Mouse (Mus musculus) intestine, embryonic 16.5 days (tissue): ENCODE measurements around the gene Leng8. TPM values are rescaled to one million over a fixed set of nuclear protein-coding genes. Genes with fewer than 3 reads are reported as not detected.
A peak's percentile ranks its signal among the peaks of the same experiment; 100 is the strongest.
"Not testable (repeated sequence)": the region's sequence is repeated elsewhere in the genome, so short reads cannot be mapped to it uniquely, and the experiment has no call there.

Experiments
- ATAC-seq: fragments of 200-750 bp; cut with Nextera tagmentation; 2 replicates; pipeline ENCODE4 v1.8.0; 2017; ENCODE audit warnings: moderate TSS enrichment, moderate library complexity
- H3K27ac ChIP-seq: fragments of 300-500 bp; sonication (generic); 2 replicates; pipeline ENCODE4 v1.5.1; 2014; ENCODE audit warnings: mild to moderate bottlenecking, low read length
- H3K27me3 ChIP-seq: fragments of 300-500 bp; sonication (generic); replicated peaks from 2 replicates; pipeline ENCODE4 v1.6.1; 2014; ENCODE audit warnings: low read length, control low read depth, mixed read lengths; ENCODE audit not compliant: control insufficient read depth, insufficient read depth
- H3K36me3 ChIP-seq: fragments of 300-500 bp; sonication (generic); 2 replicates; pipeline ENCODE4 v1.6.1; 2014; ENCODE audit warnings: low read length, control low read depth; ENCODE audit not compliant: control insufficient read depth, insufficient read depth
- H3K4me1 ChIP-seq: fragments of 300-500 bp; sonication (generic); 2 replicates; pipeline ENCODE4 v1.6.1; 2014; ENCODE audit warnings: low read length, control low read depth, mixed read lengths; ENCODE audit not compliant: control insufficient read depth, insufficient read depth
- H3K4me2 ChIP-seq: fragments of 300-500 bp; sonication (generic); 2 replicates; pipeline ENCODE4 v1.6.1; 2014; ENCODE audit warnings: low read depth, low read length, control low read depth
- H3K4me3 ChIP-seq: fragments of 300-500 bp; sonication (generic); 2 replicates; pipeline ENCODE4 v1.5.1; 2014; ENCODE audit warnings: mild to moderate bottlenecking, low read length
- H3K9ac ChIP-seq: fragments of 300-500 bp; sonication (generic); 2 replicates; pipeline ENCODE4 v1.6.1; 2014; ENCODE audit warnings: low read depth, low read length
- H3K9me3 ChIP-seq: fragments of 300-500 bp; sonication (generic); 2 replicates; pipeline ENCODE4 v1.6.1; 2016; ENCODE audit warnings: low read length, control low read depth; ENCODE audit not compliant: control insufficient read depth
- WGBS: fragments of 180-500 bp; shearing (Covaris S2); extraction: QIAGEN DNeasy Blood & Tissue Kit; methylation state at CpG from one replicate; pipeline ENCODE4 v1.1.7; 2014; 5-methylcytosine and 5-hydroxymethylcytosine counted together
- polyA plus RNA-seq: library from polyadenylated mRNA; unstranded; fragments of >200 nt; fragmentation: Nextera tagmentation; extraction: Ambion mirVana; gene quantifications from 2 replicates; pipeline ENCODE4 v1.2.1, GENCODE M21; 2015

Gene Leng8
- polyA plus RNA-seq, 1 experiment from 2014 or later = 35.5 TPM

- Histone ChIP-seq H3K9ac (peak within 1 kb of the TSS; percentile 89), H3K27me3 (no peaks in the 10 kb centered on the region), H3K9me3 (no peaks in the 10 kb centered on the region), H3K4me1 (peaks cover 33% of the 10 kb centered on the region), H3K36me3 (peaks cover 12% of the 10 kb centered on the region; the same call in 1 of the 2 replicates), H3K4me2 (peak within 1 kb of the TSS; percentile 91), H3K27ac (peak within 1 kb of the TSS; percentile 99), H3K4me3 (peak within 1 kb of the TSS; percentile 72)
- WGBS = 2% methylated on average over 14 of the region's 14 CpGs
- peak; percentile 70 for ATAC-seq
These were observed 13.3 kb downstream of the Leng8 start, which contains the start of gene Leng9 for GRCm38 (mm10) chr7:4150059-4150541. Gene Leng9 (minus strand): TSS chr7:4150374.

- H3K27me3 ChIP-seq = no peaks in the 10 kb centered on the region
- H3K4me1 ChIP-seq = peaks cover 33% of the 10 kb centered on the region
- peak overlapping the region; percentile 91 for H3K4me2 ChIP-seq
- H3K9ac ChIP-seq = no peak overlapping the region
- peak overlapping the region; percentile 72 for H3K4me3 ChIP-seq
- 15% methylated on average over 14 of the region's 14 CpGs for WGBS
- peak overlapping the region; percentile 99 for H3K27ac ChIP-seq
- no peaks in the 10 kb centered on the region for H3K9me3 ChIP-seq
- H3K36me3 ChIP-seq = 0 out of 2 replicates have a peak, but pooled peaks cover 5% of the 10 kb centered on the region
- peak; percentile 84 for ATAC-seq
These were observed 14.0 kb downstream of the Leng8 start for GRCm38 (mm10) chr7:4150811-4151221.

- peak overlapping the region; percentile 55 for H3K9ac ChIP-seq
- peak overlapping the region; percentile 26 for H3K4me3 ChIP-seq
- H3K9me3 ChIP-seq = no peaks in the 10 kb centered on the region
- H3K27ac ChIP-seq = peak overlapping the region; percentile 70
- H3K4me1 ChIP-seq = peaks cover 33% of the 10 kb centered on the region
- H3K4me2 ChIP-seq = peak overlapping the region; percentile 91
- H3K36me3 ChIP-seq = 0 out of 2 replicates have a peak, but pooled peaks cover under 1% of the 10 kb centered on the region
- WGBS = 31% methylated on average over 22 of the region's 22 CpGs
- peak; percentile 1; the same call in 1 of the 2 replicates for ATAC-seq
- no peaks in the 10 kb centered on the region for H3K27me3 ChIP-seq
These were observed 14.4 kb downstream of the Leng8 start for GRCm38 (mm10) chr7:4151241-4151640.

GRCm38 (mm10) chr7:4154356-4154755, 17.5 kb downstream of the Leng8 start:
- H3K4me1 ChIP-seq = peaks cover 13% of the 10 kb centered on the region
- no peaks in the 10 kb centered on the region for H3K9me3 ChIP-seq
- no peak overlapping the region for H3K4me2 ChIP-seq
- H3K9ac ChIP-seq = no peak overlapping the region
- H3K27me3 ChIP-seq = no peaks in the 10 kb centered on the region
- no peak for ATAC-seq
- H3K27ac ChIP-seq = no peak overlapping the region
- H3K36me3 ChIP-seq = no peaks in the 10 kb centered on the region
- 81% methylated on average over 5 of the region's 5 CpGs for WGBS
- H3K4me3 ChIP-seq = no peak overlapping the region

- peaks cover 13% of the 10 kb centered on the region for H3K4me1 ChIP-seq
- H3K27ac ChIP-seq = no peak overlapping the region
- H3K9me3 ChIP-seq = no peaks in the 10 kb centered on the region
- no peak for ATAC-seq
- no peak overlapping the region for H3K9ac ChIP-seq
- no peak overlapping the region for H3K4me3 ChIP-seq
- WGBS = 46% methylated on average over 4 of the region's 4 CpGs
- H3K36me3 ChIP-seq = no peaks in the 10 kb centered on the region
- no peak overlapping the region for H3K4me2 ChIP-seq
- no peaks in the 10 kb centered on the region for H3K27me3 ChIP-seq
These were observed 18.1 kb downstream of the Leng8 start for GRCm38 (mm10) chr7:4154976-4155375.

GRCm38 (mm10) chr7:4161596-4161995, 24.8 kb downstream of the Leng8 start:
- H3K4me3 ChIP-seq, H3K9ac ChIP-seq, ATAC-seq, H3K27ac ChIP-seq, H3K36me3 ChIP-seq, H3K4me2 ChIP-seq, H3K27me3 ChIP-seq, H3K9me3 ChIP-seq: not testable (repeated sequence)
- WGBS = 94% methylated on average over 4 of the region's 4 CpGs
- peaks cover 20% of the 10 kb centered on the region for H3K4me1 ChIP-seq

- no peaks in the 10 kb centered on the region for H3K9me3 ChIP-seq
- peak; percentile 62 for ATAC-seq
- H3K27ac ChIP-seq = peak overlapping the region; percentile 91
- H3K36me3 ChIP-seq = no peaks in the 10 kb centered on the region
- under 1% methylated on average over 11 of the region's 11 CpGs for WGBS
- H3K27me3 ChIP-seq = no peaks in the 10 kb centered on the region
- H3K4me1 ChIP-seq = peaks cover 20% of the 10 kb centered on the region
- H3K9ac ChIP-seq = peak overlapping the region; percentile 80
- peak overlapping the region; percentile 85 for H3K4me2 ChIP-seq
- peak overlapping the region; percentile 75 for H3K4me3 ChIP-seq
These were observed 26.8 kb downstream of the Leng8 start for GRCm38 (mm10) chr7:4163571-4164072.

GRCm38 (mm10) chr7:4164090-4164910, 27.5 kb downstream of the Leng8 start, which contains the start of gene Cdc42ep5:
Gene Cdc42ep5 (minus strand): TSS chr7:4164860.
- Histone ChIP-seq H3K27ac (peak within 1 kb of the TSS; percentile 91), H3K4me3 (peak within 1 kb of the TSS; percentile 75), H3K36me3 (no peaks in the 10 kb centered on the region), H3K9ac (peak within 1 kb of the TSS; percentile 80), H3K9me3 (no peaks in the 10 kb centered on the region), H3K27me3 (no peaks in the 10 kb centered on the region), H3K4me2 (peak within 1 kb of the TSS; percentile 85), H3K4me1 (peaks cover 20% of the 10 kb centered on the region)
- ATAC-seq = peak; percentile 85
- 2% methylated on average over 19 of the region's 20 CpGs for WGBS

- Histone ChIP-seq H3K9ac (peak overlapping the region; percentile 60), H3K4me3 (peak overlapping the region; percentile 75), H3K4me1 (peaks cover 20% of the 10 kb centered on the region), H3K9me3 (no peaks in the 10 kb centered on the region), H3K4me2 (peak overlapping the region; percentile 85), H3K27me3 (no peaks in the 10 kb centered on the region), H3K36me3 (no peaks in the 10 kb centered on the region), H3K27ac (peak overlapping the region; percentile 91)
- ATAC-seq = peak; percentile 39
- whole genome bisulfite sequencing = 11% methylated on average over 3 of the region's 3 CpGs
These were observed 28.4 kb downstream of the Leng8 start for GRCm38 (mm10) chr7:4165286-4165685.
